Mouse (Mus musculus) lung, adult 2 months (tissue): ENCODE results near the gene Hip1.

ENCODE experiments used
- CTCF ChIP-seq: fragments of 200-500 bp; IDR thresholded peaks from 2 replicates; pipeline ENCODE4 v1.5.1; 2011; ENCODE audit warnings: mild to moderate bottlenecking, low read length, control low read depth; ENCODE audit not compliant: insufficient read depth
- POLR2A ChIP-seq: fragments of 200-500 bp; IDR thresholded peaks from 2 replicates; pipeline ENCODE4 v1.6.1; 2011; ENCODE audit warnings: low read depth, mild to moderate bottlenecking, control low read depth, low read length, borderline replicate concordance; ENCODE audit errors: extremely low read depth

DNA sequence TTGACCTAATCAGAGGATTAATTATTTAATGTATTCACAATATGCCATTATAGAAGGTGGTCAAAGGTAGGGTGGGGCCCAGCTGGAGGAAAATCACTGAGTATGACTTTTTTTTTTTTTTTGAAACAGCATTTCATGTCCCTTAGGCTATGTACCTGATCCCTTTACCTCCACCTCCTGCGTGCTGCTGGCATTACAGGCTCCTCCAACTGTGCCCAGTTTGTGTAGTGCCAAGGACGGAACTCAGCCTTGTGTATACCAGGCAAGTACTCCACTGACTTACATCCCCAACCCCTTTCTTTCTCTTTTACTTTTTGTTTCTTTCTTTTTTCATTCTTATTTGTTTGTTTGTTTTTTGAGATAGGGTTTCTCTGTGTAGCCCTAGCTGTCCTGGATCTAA lies 48.4 kb downstream of the Hip1 start:
- TF ChIP-seq POLR2A = no peak
- no peak for TF ChIP-seq CTCF
